Mouse (Mus musculus) liver, embryonic 14.5 days (tissue): Measurements from ENCODE around the gene Ugt1a8. TPM values are rescaled to one million over a fixed set of nuclear protein-coding genes. Genes with fewer than 3 reads are reported as not detected.
"Not testable (repeated sequence)": the region's sequence is repeated elsewhere in the genome, so short reads cannot be mapped to it uniquely, and the experiment has no call there.

Source experiments
- ATAC-seq: fragments of 200-750 bp; cut with Nextera tagmentation; 2 replicates; pipeline ENCODE4 v1.8.0; 2017; ENCODE audit warnings: moderate number of reproducible peaks, mild to moderate bottlenecking, moderate library complexity; ENCODE audit not compliant: insufficient read depth
- DNase-seq, 3 experiments: peaks; one replicate each; pipeline ENCODE4 v3.0.0-alpha.2; 2012 to 2013; ENCODE audit warnings: low read depth in 3 of 3, low spot score in 3 of 3
- H3K27ac ChIP-seq: fragments of 300-500 bp; sonication (generic); 2 replicates; pipeline ENCODE4 v1.5.1; 2014; ENCODE audit warnings: moderate library complexity, mild to moderate bottlenecking, control low read depth, inconsistent platforms
- H3K27me3 ChIP-seq: fragments of 300-500 bp; sonication (generic); 2 replicates; pipeline ENCODE4 v1.6.1; 2014; ENCODE audit warnings: mild to moderate bottlenecking, low read length, moderate library complexity; ENCODE audit not compliant: control insufficient read depth, insufficient read depth
- H3K36me3 ChIP-seq: fragments of 300-500 bp; sonication (generic); replicated peaks from 2 replicates; pipeline ENCODE4 v1.6.1; 2014; ENCODE audit warnings: low read depth; ENCODE audit not compliant: control insufficient read depth, insufficient read depth
- H3K4me1 ChIP-seq, 2 experiments: fragments of 200-500 bp in 1 of 2; fragments of 300-500 bp in 1 of 2; sonication (generic) in 1 of 2; replicated peaks; 2 replicates each; pipeline ENCODE4 v1.6.1; 2012 to 2014; ENCODE audit warnings: antibody characterized with exemption in 1 of 2, inconsistent platforms in 1 of 2, low read length in 1 of 2; ENCODE audit not compliant: control insufficient read depth in 2 of 2, insufficient read depth in 2 of 2
- H3K4me2 ChIP-seq: fragments of 300-500 bp; sonication (generic); 2 replicates; pipeline ENCODE4 v1.6.1; 2014; ENCODE audit warnings: low read depth, mild to moderate bottlenecking, control low read depth, moderate library complexity
- H3K4me3 ChIP-seq, 2 experiments: fragments of 200-500 bp in 1 of 2; fragments of 300-500 bp in 1 of 2; sonication (generic) in 1 of 2; 2 replicates each; pipeline ENCODE4 v1.5.1; 2012 to 2014; ENCODE audit warnings: low read depth in 2 of 2, low read length in 2 of 2, mild to moderate bottlenecking in 2 of 2, control low read depth in 1 of 2, inconsistent platforms in 1 of 2, moderate library complexity in 1 of 2; ENCODE audit not compliant: insufficient read depth in 1 of 2
- H3K9ac ChIP-seq: fragments of 300-500 bp; sonication (generic); replicated peaks from 2 replicates; pipeline ENCODE4 v1.6.1; 2014; ENCODE audit warnings: mild to moderate bottlenecking, control low read depth, moderate library complexity
- H3K9me3 ChIP-seq: fragments of 300-500 bp; sonication (generic); 2 replicates; pipeline ENCODE4 v1.6.1; 2016; ENCODE audit warnings: low read length, mixed read lengths; ENCODE audit not compliant: control insufficient read depth
- CTCF ChIP-seq: IDR thresholded peaks from 2 replicates; pipeline ENCODE4 v1.5.1; 2016; ENCODE audit warnings: antibody characterized with exemption, low read depth, control low read depth
- EP300 ChIP-seq: IDR thresholded peaks from 2 replicates; pipeline ENCODE4 v1.6.1; 2016; ENCODE audit warnings: antibody characterized with exemption, low read depth
- WGBS: fragments of 180-500 bp; shearing (Covaris S2); extraction: QIAGEN DNeasy Blood & Tissue Kit; methylation state at CpG from one replicate; pipeline ENCODE4 v1.1.7; 2014; ENCODE audit not compliant: insufficient replicate concordance; 5-methylcytosine and 5-hydroxymethylcytosine counted together
- polyA plus RNA-seq, 2 experiments: library from polyadenylated mRNA; depleted of rRNA in 1 of 2; stranded (reverse) in 1 of 2; unstranded in 1 of 2; fragments of >200 nt; fragmentation: Nextera tagmentation in 1 of 2; extraction: Ambion mirVana in 1 of 2; gene quantifications; 2 replicates each; pipeline versions ENCODE4 v1.2.1 to v1.2.3; 2012 to 2014

Ugt1a8 gene
- polyA plus RNA-seq, 2 experiments: not detected

- Histone ChIP-seq H3K4me2 (no peak overlapping the region), H3K27ac (no peak overlapping the region), H3K4me3 (no peak overlapping the region), H3K27me3 (no peaks in the 10 kb centered on the region), H3K9ac (no peak overlapping the region), H3K9me3 (no peaks in the 10 kb centered on the region), H3K36me3 (no peaks in the 10 kb centered on the region), H3K4me1 (peaks cover 0 to 18% of the 10 kb centered on the region in 2 experiments; a peak in 2 of 4 replicates)
- 79% methylated on average over 1 of the region's 1 CpGs for WGBS
- no peak for TF ChIP-seq CTCF
- TF ChIP-seq EP300: no peak
- ATAC-seq (no peak), DNase-seq (no peak)
Observed at GRCm38 (mm10) chr1:88138145-88138544, 50.5 kb downstream of the Ugt1a8 start.

- WGBS: 13% methylated on average over 1 of the region's 1 CpGs
- H3K36me3 ChIP-seq, H3K4me2 ChIP-seq, H3K27me3 ChIP-seq, H3K9me3 ChIP-seq, H3K27ac ChIP-seq, H3K4me3 ChIP-seq, H3K9ac ChIP-seq: not testable (repeated sequence)
- peak; percentile 93 for ATAC-seq
- peak in 1 of 3 experiments; percentile 4 for DNase-seq
- peaks cover 0 to 11% of the 10 kb centered on the region in 2 experiments; a peak in 2 of 4 replicates for H3K4me1 ChIP-seq
Observed at GRCm38 (mm10) chr1:88140492-88140891, 52.9 kb downstream of the Ugt1a8 start.

GRCm38 (mm10) chr1:88143966-88144675 lies 56.5 kb downstream of the Ugt1a8 start:
- not testable (repeated sequence) for H3K9ac ChIP-seq, H3K4me3 ChIP-seq, H3K9me3 ChIP-seq, H3K27me3 ChIP-seq, H3K36me3 ChIP-seq, H3K4me2 ChIP-seq, H3K27ac ChIP-seq
- WGBS: 5% methylated on average over 4 of the region's 5 CpGs
- H3K4me1 ChIP-seq: peaks cover 0 to 10% of the 10 kb centered on the region in 2 experiments; a peak in 2 of 4 replicates
- peak; percentile 34; the same call in 1 of the 2 replicates for ATAC-seq
- peak in 1 of 3 experiments; percentile 14 for DNase-seq
- TF ChIP-seq CTCF: peak; percentile 68

GRCm38 (mm10) chr1:88145278-88145677 lies 57.7 kb downstream of the Ugt1a8 start:
- WGBS: 39% methylated on average over 2 of the region's 2 CpGs
- ATAC-seq, H3K9me3 ChIP-seq, H3K36me3 ChIP-seq, H3K27me3 ChIP-seq, H3K27ac ChIP-seq, H3K4me3 ChIP-seq, H3K4me1 ChIP-seq, DNase-seq, H3K4me2 ChIP-seq, H3K9ac ChIP-seq: not testable (repeated sequence)
- peak; percentile 35 for TF ChIP-seq CTCF

GRCm38 (mm10) chr1:88150133-88150532 lies 62.5 kb downstream of the Ugt1a8 start:
- DNase-seq, H3K36me3 ChIP-seq, H3K9me3 ChIP-seq, H3K4me2 ChIP-seq, H3K9ac ChIP-seq, H3K27me3 ChIP-seq, H3K4me3 ChIP-seq, H3K27ac ChIP-seq, H3K4me1 ChIP-seq, ATAC-seq: not testable (repeated sequence)
- TF ChIP-seq CTCF: peak; percentile 43
- 48% methylated on average over 2 of the region's 2 CpGs for WGBS
